Mouse (Mus musculus): Measurements from ENCODE around the gene Jakmip3.

GRCm38 (mm10) chr7:138984576-138984975 is 44.0 kb downstream of the Jakmip3 start:
- TF ChIP-seq ZC3H11A (IDR thresholded peaks at IDR 0.05; ENCODE audit: borderline replicate concordance, low read depth, low read length) (no peak), MAFK (IDR thresholded peaks at IDR 0.05; ENCODE audit: insufficient read depth, low read depth, low read length) (no peak)
